Mouse (Mus musculus) adipocyte (in vitro differentiated cells): ENCODE results near the gene Emx1.

Experiments
- DNase-seq: peaks from one replicate; pipeline ENCODE4 v3.0.0-alpha.2; 2016; ENCODE audit warnings: low spot score

Emx1 gene

GRCm38 (mm10) chr6:85230762-85231161 is 43.5 kb downstream of the Emx1 start:
- no peak for DNase-seq

DNA sequence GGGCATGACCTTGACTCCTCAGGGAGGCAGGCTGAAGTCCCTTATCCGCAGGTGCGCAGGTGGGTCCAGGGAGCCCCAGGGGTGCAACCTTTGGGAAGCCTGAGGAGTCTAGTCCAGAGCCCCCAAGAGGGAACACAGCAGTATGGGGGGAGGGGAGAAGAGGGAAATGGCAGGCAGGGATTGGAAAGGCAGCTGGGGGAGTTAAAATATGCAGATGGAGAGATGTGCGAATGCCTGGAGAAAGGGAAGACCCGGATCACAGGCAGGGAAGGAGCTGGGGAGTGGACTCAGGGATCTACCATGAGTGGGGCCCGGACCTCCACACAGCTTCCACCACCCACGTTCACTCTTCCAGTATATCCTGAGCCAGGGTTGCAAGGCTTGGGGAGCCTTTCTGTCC is 44.2 kb downstream of the Emx1 start:
- DNase-seq = no peak

DNA sequence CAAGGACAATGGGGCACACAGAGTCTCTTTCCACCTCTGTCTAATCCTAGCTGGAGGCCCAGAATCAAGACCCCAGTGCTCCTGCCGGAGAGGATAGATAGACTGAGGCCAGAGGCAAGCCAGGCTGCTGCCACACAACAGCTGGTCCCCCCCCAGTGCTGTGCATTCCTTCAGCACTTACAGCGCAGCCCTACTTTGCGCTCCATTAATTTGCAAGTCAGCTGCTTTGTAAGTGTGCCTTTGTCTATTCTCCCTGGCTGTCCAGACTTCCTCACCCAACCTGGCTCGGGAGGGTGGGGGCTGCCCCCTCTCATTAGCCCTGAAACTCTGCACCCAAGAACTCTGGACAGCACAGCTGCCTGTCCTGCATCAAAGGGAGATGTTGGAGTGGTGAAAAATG is 44.8 kb downstream of the Emx1 start:
- no peak for DNase-seq

- DNase-seq = no peak
Observed at GRCm38 (mm10) chr6:85232836-85233623, 45.8 kb downstream of the Emx1 start.

DNA sequence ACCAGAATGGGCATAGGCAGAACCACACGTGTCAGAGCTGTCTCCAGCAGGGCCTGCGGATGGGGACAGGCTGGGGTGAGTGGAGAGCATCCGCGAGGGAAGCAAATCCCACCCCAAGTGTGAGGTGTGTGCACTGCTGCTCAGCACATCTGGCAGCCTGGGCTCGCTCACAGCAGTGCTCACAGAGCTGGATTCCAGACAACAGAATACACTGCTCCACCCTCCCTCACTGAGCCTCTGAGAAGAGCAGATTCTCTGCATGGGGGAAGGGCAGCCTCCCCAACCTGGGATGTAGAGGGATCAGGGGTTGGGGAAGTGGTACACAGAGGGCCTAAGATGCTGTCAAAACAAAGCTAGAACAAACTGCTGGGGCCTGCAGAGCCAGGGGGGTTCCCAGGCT is 47.6 kb downstream of the Emx1 start:
- no peak for DNase-seq

GRCm38 (mm10) chr6:85237001-85237400 is 49.8 kb downstream of the Emx1 start:
- DNase-seq = peak; percentile 22

DNA sequence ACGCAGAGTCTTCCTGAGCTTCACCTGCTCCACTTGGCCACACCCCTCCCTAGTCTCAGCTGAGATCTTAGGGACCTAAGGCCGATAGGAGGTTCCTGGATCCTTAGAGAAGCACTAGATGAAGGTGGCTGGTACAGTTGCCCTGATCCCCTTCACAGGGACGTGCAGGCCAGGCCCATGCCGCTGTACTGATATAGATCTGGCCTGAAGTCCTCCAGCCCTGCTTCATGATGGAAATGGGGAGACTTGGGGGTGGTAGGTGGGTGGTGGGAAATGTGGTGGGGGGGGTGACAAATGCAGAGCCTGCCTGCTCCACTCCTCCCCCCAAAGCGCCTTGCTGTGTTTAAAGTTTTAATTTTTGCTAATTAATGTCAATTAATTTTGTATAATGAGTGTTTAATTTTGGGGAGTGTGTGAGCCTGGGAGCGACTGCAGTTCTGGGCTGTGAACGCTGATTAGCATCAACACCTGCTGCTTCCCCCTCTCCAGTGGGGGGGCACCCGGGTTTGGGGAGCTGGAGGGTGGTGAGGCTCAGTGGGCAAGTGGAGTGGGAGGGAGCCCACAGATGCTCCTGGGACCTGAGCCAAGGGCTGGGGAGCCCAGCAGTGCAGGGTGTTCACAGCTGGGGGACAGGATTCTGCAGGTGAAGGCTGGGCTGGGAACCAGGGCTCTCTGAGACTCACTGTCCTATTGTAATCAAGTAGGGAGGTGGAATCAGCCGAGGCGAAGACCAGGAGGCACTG is 50.5 kb downstream of the Emx1 start:
- DNase-seq = no peak

DNA sequence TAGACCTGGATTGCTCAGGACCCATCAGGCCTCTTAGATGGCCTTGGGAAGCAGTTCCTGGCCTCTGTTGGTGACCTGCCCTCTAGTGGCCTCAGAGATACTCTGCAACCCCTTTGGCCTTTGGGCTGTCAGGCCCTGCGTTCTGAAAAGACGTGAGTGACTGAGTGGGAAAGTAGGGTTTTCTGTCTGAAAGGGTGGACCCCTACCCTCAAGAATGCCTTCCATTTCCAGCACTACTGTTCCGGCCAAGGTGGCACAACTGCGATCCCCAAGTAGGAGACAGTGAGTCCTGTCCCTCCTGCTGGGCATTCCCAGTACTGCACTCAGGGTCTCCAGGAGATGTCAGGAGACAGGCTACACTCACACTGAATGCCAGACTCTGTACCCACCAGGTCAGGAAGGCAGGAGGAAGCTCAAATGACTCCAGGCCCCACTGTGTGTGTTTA is 51.8 kb downstream of the Emx1 start:
- DNase-seq = peak; percentile 71

DNA sequence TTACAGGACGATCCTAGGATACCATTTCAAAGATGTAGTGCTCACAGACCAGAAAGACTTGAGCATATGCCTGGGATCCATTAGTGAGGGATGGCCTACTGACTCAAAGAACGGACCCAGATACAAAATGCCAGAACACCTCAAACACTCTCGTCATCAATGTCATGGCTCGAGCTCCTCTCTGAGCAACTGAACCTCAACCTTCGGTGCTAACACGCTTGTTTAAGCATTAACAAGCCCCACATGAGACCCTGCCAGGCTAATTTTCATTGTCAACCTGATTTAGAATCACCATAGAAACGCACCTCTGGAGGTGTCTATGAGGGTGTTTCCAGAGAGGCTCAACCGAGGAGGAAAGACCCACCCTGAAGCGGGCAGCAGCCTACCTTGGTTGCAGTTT is 62.6 kb downstream of the Emx1 start:
- DNase-seq = no peak

- DNase-seq = peak; percentile 42
Observed at GRCm38 (mm10) chr6:85250811-85251241, 63.6 kb downstream of the Emx1 start.

GRCm38 (mm10) chr6:85252251-85253058 is 65.2 kb downstream of the Emx1 start:
- no peak for DNase-seq

DNA sequence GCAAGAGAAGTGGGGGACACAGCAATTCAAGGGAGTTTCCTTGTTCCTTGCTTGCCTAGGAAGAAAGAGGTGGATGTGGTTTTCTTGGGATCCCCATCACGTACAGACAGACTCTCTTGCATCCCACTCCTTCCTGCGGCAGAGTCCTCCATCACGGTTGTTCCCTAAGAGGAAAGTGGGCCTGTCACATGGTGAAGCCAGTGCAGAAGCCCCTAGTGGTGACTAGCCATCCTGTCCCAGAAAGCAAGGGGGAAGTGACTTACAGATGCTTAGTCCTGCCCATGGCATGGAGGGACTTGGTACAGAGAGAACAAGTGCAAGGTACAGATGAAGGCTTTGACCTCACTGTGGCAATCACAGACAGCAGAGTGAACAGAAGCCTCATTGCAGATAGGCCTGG is 66.0 kb downstream of the Emx1 start:
- no peak for DNase-seq
